Mouse (Mus musculus): ENCODE results near the gene Rnf169. TPM values are rescaled to one million over a fixed set of nuclear protein-coding genes. Genes with fewer than 3 reads are reported as not detected.

Rnf169 gene
- total and polyA plus RNA-seq, 2 experiments from 2014 or later, result 4.3 to 23.6 TPM

GRCm38 (mm10) chr7:99887230-99887735, 93.0 kb downstream of the Rnf169 start:
- 77% methylated on average over 2 of the region's 2 CpGs for WGBS
- no peak overlapping the region for H3K27ac ChIP-seq (ENCODE audit: low read depth, low read length)
- DNase-seq (no peak), ATAC-seq (no peak)
- H3K9ac ChIP-seq, result no peak overlapping the region
- H3K9me3 ChIP-seq (ENCODE audit: low read length), result no peaks in the 10 kb centered on the region
- H3K27me3 ChIP-seq (ENCODE audit: insufficient read depth, low read length), result no peaks in the 10 kb centered on the region
- no peak overlapping the region for H3K4me2 ChIP-seq (ENCODE audit: low read depth)
- H3K36me3 ChIP-seq (ENCODE audit: insufficient read depth), result no peaks in the 10 kb centered on the region
- no peak overlapping the region for H3K4me3 ChIP-seq (ENCODE audit: low read depth, low read length)
- TF ChIP-seq CTCF (IDR thresholded peaks at IDR 0.05; ENCODE audit: low read depth), result no peak
- H3K4me1 ChIP-seq (ENCODE audit: insufficient read depth), result 0 out of 2 replicates have a peak, but pooled peaks cover 3% of the 10 kb centered on the region

- WGBS, result 52% methylated on average over 2 of the region's 2 CpGs
- no peak for TF ChIP-seq CTCF (IDR thresholded peaks at IDR 0.05; ENCODE audit: low read depth)
- ATAC-seq, result peak; percentile 95
Measured at GRCm38 (mm10) chr7:99878254-99878653, 102.0 kb downstream of the Rnf169 start.

GRCm38 (mm10) chr7:99876345-99876744, 103.9 kb downstream of the Rnf169 start:
- ATAC-seq, result peak; percentile 74
- H3K27me3 ChIP-seq (ENCODE audit: insufficient read depth, low read length), result no peaks in the 10 kb centered on the region
- H3K4me1 ChIP-seq (ENCODE audit: insufficient read depth), result peaks cover 8% of the 10 kb centered on the region; the same call in 1 of the 2 replicates
- DNase-seq, result peak; percentile 92
- H3K27ac ChIP-seq (ENCODE audit: low read depth, low read length), result no peak overlapping the region
- TF ChIP-seq CTCF (IDR thresholded peaks at IDR 0.05; ENCODE audit: low read depth), result peak; percentile 94
- WGBS, result 3% methylated on average over 3 of the region's 3 CpGs
- H3K36me3 ChIP-seq (ENCODE audit: insufficient read depth), result no peaks in the 10 kb centered on the region
- no peaks in the 10 kb centered on the region for H3K9me3 ChIP-seq (ENCODE audit: low read length)
- no peak overlapping the region for H3K4me2 ChIP-seq (ENCODE audit: low read depth)
- H3K4me3 ChIP-seq (ENCODE audit: low read depth, low read length), result no peak overlapping the region
- no peak overlapping the region for H3K9ac ChIP-seq

More at GRCm38 (mm10) chr7:99878254-99878653, 102.0 kb downstream of the Rnf169 start:
- Histone ChIP-seq H3K4me2 (ENCODE audit: low read depth) (no peak overlapping the region), H3K36me3 (ENCODE audit: insufficient read depth) (no peaks in the 10 kb centered on the region), H3K9me3 (ENCODE audit: low read length) (no peaks in the 10 kb centered on the region), H3K4me3 (ENCODE audit: low read depth, low read length) (no peak overlapping the region), H3K4me1 (ENCODE audit: insufficient read depth) (peaks cover 8% of the 10 kb centered on the region; the same call in 1 of the 2 replicates), H3K27ac (ENCODE audit: low read depth, low read length) (peak overlapping the region; percentile 41), H3K9ac (no peak overlapping the region), H3K27me3 (ENCODE audit: insufficient read depth, low read length) (no peaks in the 10 kb centered on the region)
- peak; percentile 66 for DNase-seq

- TF ChIP-seq CTCF (IDR thresholded peaks at IDR 0.05; ENCODE audit: low read depth), result no peak
- Histone ChIP-seq H3K27ac (ENCODE audit: low read depth, low read length) (no peak overlapping the region), H3K36me3 (ENCODE audit: insufficient read depth) (no peaks in the 10 kb centered on the region), H3K4me3 (ENCODE audit: low read depth, low read length) (no peak overlapping the region), H3K9ac (no peak overlapping the region), H3K4me1 (ENCODE audit: insufficient read depth) (peaks cover 8% of the 10 kb centered on the region; the same call in 1 of the 2 replicates), H3K9me3 (ENCODE audit: low read length) (no peaks in the 10 kb centered on the region), H3K4me2 (ENCODE audit: low read depth) (no peak overlapping the region), H3K27me3 (ENCODE audit: insufficient read depth, low read length) (no peaks in the 10 kb centered on the region)
- 49% methylated on average over 5 of the region's 5 CpGs for WGBS
- ATAC-seq (no peak), DNase-seq (no peak)
Measured at GRCm38 (mm10) chr7:99875891-99876290, 104.4 kb downstream of the Rnf169 start.

GRCm38 (mm10) chr7:99873965-99874364, 106.3 kb downstream of the Rnf169 start:
- no peak overlapping the region for H3K9ac ChIP-seq
- H3K4me1 ChIP-seq (ENCODE audit: insufficient read depth), result peaks cover 8% of the 10 kb centered on the region; the same call in 1 of the 2 replicates
- no peaks in the 10 kb centered on the region for H3K36me3 ChIP-seq (ENCODE audit: insufficient read depth)
- no peak overlapping the region for H3K4me2 ChIP-seq (ENCODE audit: low read depth)
- no peak overlapping the region for H3K27ac ChIP-seq (ENCODE audit: low read depth, low read length)
- no peak for TF ChIP-seq CTCF (IDR thresholded peaks at IDR 0.05; ENCODE audit: low read depth)
- H3K4me3 ChIP-seq (ENCODE audit: low read depth, low read length), result no peak overlapping the region
- DNase-seq (no peak), ATAC-seq (no peak)
- no peaks in the 10 kb centered on the region for H3K27me3 ChIP-seq (ENCODE audit: insufficient read depth, low read length)
- 45% methylated on average over 6 of the region's 6 CpGs for WGBS
- no peaks in the 10 kb centered on the region for H3K9me3 ChIP-seq (ENCODE audit: low read length)

Other genes starting within 250 kb of the Rnf169 start
- not detected in 2 replicates for gene Olfr521, start 216.9 kb downstream of the Rnf169 start, total RNA-seq (2014; rRNA removed)
- not detected in 2 replicates for gene Olfr521, start 216.9 kb downstream of the Rnf169 start, polyA plus RNA-seq (2015; fragmentation: Nextera tagmentation; extraction: Ambion mirVana)
- 2.2 and 2.3 TPM in 2 replicates for gene Neu3, start 152.0 kb downstream of the Rnf169 start, total RNA-seq (2014; rRNA removed)
- gene Neu3, start 152.0 kb downstream of the Rnf169 start, polyA plus RNA-seq (2015; fragmentation: Nextera tagmentation; extraction: Ambion mirVana), result 0.65 and 1.5 TPM in 2 replicates
- 0.62 and 2.0 TPM in 2 replicates for gene Xrra1, start 121.3 kb downstream of the Rnf169 start, total RNA-seq (2014; rRNA removed)
- 1.7 and 2.0 TPM in 2 replicates for gene Xrra1, start 121.3 kb downstream of the Rnf169 start, polyA plus RNA-seq (2015; fragmentation: Nextera tagmentation; extraction: Ambion mirVana)
- 115 and 123 TPM in 2 replicates for gene Spcs2, start 117.0 kb downstream of the Rnf169 start, total RNA-seq (2014; rRNA removed)
- 235 and 257 TPM in 2 replicates for gene Spcs2, start 117.0 kb downstream of the Rnf169 start, polyA plus RNA-seq (2015; fragmentation: Nextera tagmentation; extraction: Ambion mirVana)
- not detected in 2 replicates for gene Chrdl2, start 25.7 kb upstream of the Rnf169 start, total RNA-seq (2014; rRNA removed)
- 0.15 and 0.67 TPM in 2 replicates for gene Chrdl2, start 25.7 kb upstream of the Rnf169 start, polyA plus RNA-seq (2015; fragmentation: Nextera tagmentation; extraction: Ambion mirVana)
- gene Pold3, start 141.1 kb upstream of the Rnf169 start, total RNA-seq (2014; rRNA removed), result 38.9 and 48.7 TPM in 2 replicates
- 31.7 and 40.1 TPM in 2 replicates for gene Pold3, start 141.1 kb upstream of the Rnf169 start, polyA plus RNA-seq (2015; fragmentation: Nextera tagmentation; extraction: Ambion mirVana)
- 15.9 and 19.2 TPM in 2 replicates for gene Lipt2, start 178.8 kb upstream of the Rnf169 start, total RNA-seq (2014; rRNA removed)
- gene Lipt2, start 178.8 kb upstream of the Rnf169 start, polyA plus RNA-seq (2015; fragmentation: Nextera tagmentation; extraction: Ambion mirVana), result 20.3 and 21.1 TPM in 2 replicates
- 0.69 TPM in 1 of 2 replicates, not detected in the other for gene Kcne3, start 196.1 kb upstream of the Rnf169 start, total RNA-seq (2014; rRNA removed)
- gene Kcne3, start 196.1 kb upstream of the Rnf169 start, polyA plus RNA-seq (2015; fragmentation: Nextera tagmentation; extraction: Ambion mirVana), result 0.26 TPM in 1 of 2 replicates, not detected in the other
- gene Pgm2l1, start 246.9 kb upstream of the Rnf169 start, total RNA-seq (2014; rRNA removed), result 128 and 135 TPM in 2 replicates
- gene Pgm2l1, start 246.9 kb upstream of the Rnf169 start, polyA plus RNA-seq (2015; fragmentation: Nextera tagmentation; extraction: Ambion mirVana), result 13.4 and 30.3 TPM in 2 replicates

All from forebrain, postnatal 0 days (tissue).